Mouse (Mus musculus) limb, embryonic 14.5 days (tissue): ENCODE measurements around the gene Chac1. TPM values are rescaled to one million over a fixed set of nuclear protein-coding genes. Genes with fewer than 3 reads are reported as not detected.

ENCODE experiments used
- ATAC-seq: fragments of 200-750 bp; cut with Nextera tagmentation; 2 replicates; pipeline ENCODE4 v1.8.0; 2017; ENCODE audit warnings: low read depth, moderate number of reproducible peaks, moderate TSS enrichment; ENCODE audit not compliant: low FRiP score
- DNase-seq: peaks from one replicate; pipeline ENCODE4 v3.0.0-alpha.2; 2015; ENCODE audit warnings: low spot score
- H3K27ac ChIP-seq: fragments of 300-500 bp; sonication (generic); replicated peaks from 2 replicates; pipeline ENCODE4 v1.5.1; 2014; ENCODE audit warnings: low read depth, mild to moderate bottlenecking, low read length, moderate library complexity, mixed read lengths
- H3K27me3 ChIP-seq: fragments of 300-500 bp; sonication (generic); 2 replicates; pipeline ENCODE4 v1.6.1; 2014; ENCODE audit warnings: low read length, mixed read lengths; ENCODE audit not compliant: control insufficient read depth, insufficient read depth
- H3K36me3 ChIP-seq: fragments of 300-500 bp; sonication (generic); 2 replicates; pipeline ENCODE4 v1.6.1; 2014; ENCODE audit warnings: mild to moderate bottlenecking, low read length, moderate library complexity, mixed read lengths; ENCODE audit not compliant: control insufficient read depth, insufficient read depth
- H3K4me1 ChIP-seq: fragments of 300-500 bp; sonication (generic); 2 replicates; pipeline ENCODE4 v1.6.1; 2014; ENCODE audit warnings: antibody characterized with exemption, low read length, mixed read lengths; ENCODE audit not compliant: control insufficient read depth, insufficient read depth
- H3K4me2 ChIP-seq: fragments of 300-500 bp; sonication (generic); replicated peaks from 2 replicates; pipeline ENCODE4 v1.6.1; 2014; ENCODE audit warnings: low read depth, mild to moderate bottlenecking, low read length, moderate library complexity; ENCODE audit not compliant: severe bottlenecking
- H3K4me3 ChIP-seq: fragments of 300-500 bp; sonication (generic); replicated peaks from 2 replicates; pipeline ENCODE4 v1.5.1; 2014; ENCODE audit warnings: low read length
- H3K9ac ChIP-seq: fragments of 300-500 bp; sonication (generic); 2 replicates; pipeline ENCODE4 v1.6.1; 2014; ENCODE audit warnings: mild to moderate bottlenecking, low read depth, low read length, moderate library complexity; ENCODE audit not compliant: severe bottlenecking
- H3K9me3 ChIP-seq: fragments of 300-500 bp; sonication (generic); 2 replicates; pipeline ENCODE4 v1.6.1; 2016; ENCODE audit warnings: low read length; ENCODE audit not compliant: control insufficient read depth
- POLR2A ChIP-seq: fragments of 200-500 bp; IDR thresholded peaks from 2 replicates; pipeline ENCODE4 v1.8.0; 2012; ENCODE audit warnings: inconsistent platforms, mild to moderate bottlenecking, moderate library complexity, borderline replicate concordance; ENCODE audit not compliant: insufficient read depth, insufficient read length; ENCODE audit errors: extremely low read depth
- WGBS: fragments of 180-500 bp; shearing (Covaris S2); extraction: QIAGEN DNeasy Blood & Tissue Kit; methylation state at CpG from one replicate; pipeline ENCODE4 v1.1.7; 2014; 5-methylcytosine and 5-hydroxymethylcytosine counted together
- polyA plus RNA-seq, 2 experiments: library from polyadenylated mRNA; depleted of rRNA in 1 of 2; stranded (reverse) in 1 of 2; unstranded in 1 of 2; fragments of >200 nt; fragmentation: Nextera tagmentation in 1 of 2; extraction: Ambion mirVana in 1 of 2; gene quantifications; 2 replicates each; pipeline versions ENCODE4 v1.2.1 to v1.2.3; 2012 to 2014

The Chac1 gene
- polyA plus RNA-seq, 2 experiments, result 0.48 to 0.94 TPM

DNA sequence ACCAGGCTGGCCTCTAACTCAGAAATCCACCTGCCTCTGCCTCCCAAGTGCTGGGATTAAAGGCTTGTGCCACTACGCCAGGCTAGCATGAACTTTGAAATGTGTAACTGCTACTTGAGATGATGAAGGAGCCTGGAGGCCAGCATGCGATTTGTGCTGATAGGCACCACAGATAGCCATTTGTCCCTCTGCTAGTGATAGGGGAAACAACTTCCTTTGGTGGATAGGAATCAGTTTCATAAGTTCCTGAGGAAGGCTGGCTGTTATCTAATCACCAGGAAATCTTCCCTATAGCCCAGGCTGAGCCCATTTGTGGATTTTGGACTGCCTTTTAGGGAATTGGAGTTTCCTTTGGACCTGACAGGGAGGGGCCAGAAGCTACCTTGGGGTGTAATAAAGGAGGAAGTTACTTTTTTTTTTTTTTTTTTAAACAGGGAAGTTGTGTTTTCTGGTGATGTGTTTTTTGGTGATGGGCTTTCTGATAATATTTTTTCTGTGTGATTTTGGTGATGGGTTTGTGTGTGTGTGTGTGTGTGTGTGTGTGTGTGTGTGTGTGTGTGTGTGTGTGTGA is 8.8 kb downstream of the Chac1 start:
- no peaks in the 10 kb centered on the region for H3K4me1 ChIP-seq
- H3K27me3 ChIP-seq, result no peaks in the 10 kb centered on the region
- DNase-seq (no peak), ATAC-seq (no peak)
- no peaks in the 10 kb centered on the region for H3K9me3 ChIP-seq
- no peak overlapping the region for H3K9ac ChIP-seq
- no peak for TF ChIP-seq POLR2A
- H3K27ac ChIP-seq, result no peak overlapping the region
- no peak overlapping the region for H3K4me3 ChIP-seq
- no peaks in the 10 kb centered on the region for H3K36me3 ChIP-seq
- WGBS, result 70% methylated on average over 2 of the region's 2 CpGs
- no peak overlapping the region for H3K4me2 ChIP-seq

- H3K27ac ChIP-seq, result no peak overlapping the region
- H3K4me3 ChIP-seq, result no peak overlapping the region
- DNase-seq, result no peak
- WGBS, result 94% methylated on average over 3 of the region's 3 CpGs
- no peaks in the 10 kb centered on the region for H3K27me3 ChIP-seq
- H3K9ac ChIP-seq, result no peak overlapping the region
- ATAC-seq, result no peak
- H3K9me3 ChIP-seq, result no peaks in the 10 kb centered on the region
- peaks cover 3% of the 10 kb centered on the region; the same call in 1 of the 2 replicates for H3K36me3 ChIP-seq
- TF ChIP-seq POLR2A, result no peak
- H3K4me1 ChIP-seq, result no peaks in the 10 kb centered on the region
- H3K4me2 ChIP-seq, result no peak overlapping the region
These were observed 13.9 kb downstream of the Chac1 start for GRCm38 (mm10) chr2:119364969-119365368.

GRCm38 (mm10) chr2:119367346-119367745 is 16.3 kb downstream of the Chac1 start:
- 67% methylated on average over 3 of the region's 3 CpGs for WGBS
- no peaks in the 10 kb centered on the region for H3K9me3 ChIP-seq
- H3K9ac ChIP-seq, result no peak overlapping the region
- no peak overlapping the region for H3K27ac ChIP-seq
- no peaks in the 10 kb centered on the region for H3K27me3 ChIP-seq
- no peak overlapping the region for H3K4me3 ChIP-seq
- H3K36me3 ChIP-seq, result peaks cover 22% of the 10 kb centered on the region
- no peaks in the 10 kb centered on the region for H3K4me1 ChIP-seq
- no peak for TF ChIP-seq POLR2A
- no peak overlapping the region for H3K4me2 ChIP-seq
- DNase-seq (no peak), ATAC-seq (no peak)

GRCm38 (mm10) chr2:119370116-119370515 is 19.1 kb downstream of the Chac1 start:
- Histone ChIP-seq H3K27me3 (no peaks in the 10 kb centered on the region), H3K4me2 (no peak overlapping the region), H3K4me3 (no peak overlapping the region), H3K9ac (no peak overlapping the region), H3K9me3 (no peaks in the 10 kb centered on the region), H3K36me3 (peaks cover 49% of the 10 kb centered on the region), H3K27ac (no peak overlapping the region), H3K4me1 (no peaks in the 10 kb centered on the region)
- 95% methylated on average over 10 of the region's 10 CpGs for WGBS
- no peak for TF ChIP-seq POLR2A
- DNase-seq (no peak), ATAC-seq (no peak)

DNA sequence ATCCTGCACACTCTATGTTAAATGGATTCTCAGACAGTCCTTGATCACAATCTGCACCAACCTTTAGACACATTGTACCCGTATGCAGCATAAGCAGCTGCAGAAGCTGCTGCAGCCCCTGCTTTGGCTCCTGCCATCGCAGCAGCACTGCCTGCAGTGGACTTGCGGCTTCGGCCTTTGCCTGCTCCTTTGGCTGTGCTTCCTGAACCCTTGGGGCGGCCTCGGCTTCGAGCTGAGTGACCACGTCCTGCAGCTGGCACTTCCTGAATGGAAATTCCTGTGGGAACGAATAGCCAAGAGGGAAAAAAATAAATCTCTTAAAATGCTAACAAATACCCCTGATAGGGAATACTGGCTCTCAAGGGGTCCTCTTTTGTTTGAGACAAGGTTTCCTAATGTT is 26.3 kb downstream of the Chac1 start:
- no peak overlapping the region for H3K4me2 ChIP-seq
- H3K36me3 ChIP-seq, result peaks cover 95% of the 10 kb centered on the region
- WGBS, result 81% methylated on average over 9 of the region's 9 CpGs
- no peaks in the 10 kb centered on the region for H3K4me1 ChIP-seq
- H3K4me3 ChIP-seq, result no peak overlapping the region
- no peak for TF ChIP-seq POLR2A
- no peak overlapping the region for H3K9ac ChIP-seq
- H3K27me3 ChIP-seq, result no peaks in the 10 kb centered on the region
- no peaks in the 10 kb centered on the region for H3K9me3 ChIP-seq
- no peak overlapping the region for H3K27ac ChIP-seq
- DNase-seq (no peak), ATAC-seq (no peak)

- no peak for DNase-seq
- Histone ChIP-seq H3K9ac (no peak overlapping the region), H3K9me3 (no peaks in the 10 kb centered on the region), H3K4me1 (no peaks in the 10 kb centered on the region), H3K4me2 (no peak overlapping the region), H3K27ac (no peak overlapping the region), H3K36me3 (peaks cover 95% of the 10 kb centered on the region), H3K4me3 (no peak overlapping the region), H3K27me3 (no peaks in the 10 kb centered on the region)
- no peak for TF ChIP-seq POLR2A
- WGBS, result 87% methylated on average over 3 of the region's 3 CpGs
- ATAC-seq, result no peak
These were observed 26.8 kb downstream of the Chac1 start for GRCm38 (mm10) chr2:119377826-119378225.
